Mouse (Mus musculus): ENCODE measurements at regions not wholly inside any gene's neighbourhood (a gene's known extent, or its start where the extent isn't known, plus 50 kb on each side); places are given as distances from the start of the nearest gene placed in this dataset.

- DNase-seq (ENCODE audit: low read depth, low spot score): no peak
Measured at GRCm38 (mm10) chr13:47298010-47298409, 175.6 kb downstream of the Rnf144b start.

- DNase-seq (ENCODE audit: low read depth, low spot score): no peak
Measured at GRCm38 (mm10) chr13:47300486-47300885, 178.0 kb downstream of the Rnf144b start.

- DNase-seq (ENCODE audit: low read depth, low spot score): peak; percentile 44
Measured at GRCm38 (mm10) chr13:47301070-47301469, 178.6 kb downstream of the Rnf144b start.

GRCm38 (mm10) chr13:47309492-47309891 is 187.0 kb downstream of the Rnf144b start:
- DNase-seq (ENCODE audit: low read depth, low spot score): no peak

GRCm38 (mm10) chr13:47310751-47311202 is 188.3 kb downstream of the Rnf144b start:
- no peak for DNase-seq (ENCODE audit: low read depth, low spot score)

- no peak for DNase-seq (ENCODE audit: low read depth, low spot score)
Measured at GRCm38 (mm10) chr13:47319549-47319948, 197.1 kb downstream of the Rnf144b start.

- no peak for DNase-seq (ENCODE audit: low read depth, low spot score)
Measured at GRCm38 (mm10) chr13:47321876-47322275, 199.4 kb downstream of the Rnf144b start.

- DNase-seq (ENCODE audit: low read depth, low spot score): no peak
Measured at GRCm38 (mm10) chr13:47335996-47336684, 213.7 kb downstream of the Rnf144b start.

GRCm38 (mm10) chr13:47336865-47337441 is 214.5 kb downstream of the Rnf144b start:
- no peak for DNase-seq (ENCODE audit: low read depth, low spot score)

- DNase-seq (ENCODE audit: low read depth, low spot score): no peak
Measured at GRCm38 (mm10) chr13:47339411-47339810, 217.0 kb downstream of the Rnf144b start.

GRCm38 (mm10) chr13:47342361-47342760 is 219.9 kb downstream of the Rnf144b start:
- DNase-seq (ENCODE audit: low read depth, low spot score): no peak

- no peak for DNase-seq (ENCODE audit: low read depth, low spot score)
Measured at GRCm38 (mm10) chr13:47345576-47345975, 223.1 kb downstream of the Rnf144b start.

- DNase-seq (ENCODE audit: low read depth, low spot score): no peak
Measured at GRCm38 (mm10) chr13:47347835-47348234, 225.4 kb downstream of the Rnf144b start.

GRCm38 (mm10) chr13:47348517-47349145 is 226.2 kb downstream of the Rnf144b start:
- peak; percentile 57 for DNase-seq (ENCODE audit: low read depth, low spot score)

- no peak for DNase-seq (ENCODE audit: low read depth, low spot score)
Measured at GRCm38 (mm10) chr13:47354446-47354845, 232.0 kb downstream of the Rnf144b start.

GRCm38 (mm10) chr13:47355169-47355568 is 232.7 kb downstream of the Rnf144b start:
- no peak for DNase-seq (ENCODE audit: low read depth, low spot score)

- DNase-seq (ENCODE audit: low read depth, low spot score): no peak
Measured at GRCm38 (mm10) chr13:47358986-47359385, 236.5 kb downstream of the Rnf144b start.

- DNase-seq (ENCODE audit: low read depth, low spot score): no peak
Measured at GRCm38 (mm10) chr13:47365776-47366175, 243.3 kb downstream of the Rnf144b start.

- DNase-seq (ENCODE audit: low read depth, low spot score): no peak
Measured at GRCm38 (mm10) chr13:47368041-47368823, 245.8 kb downstream of the Rnf144b start.

- no peak for DNase-seq (ENCODE audit: low read depth, low spot score)
Measured at GRCm38 (mm10) chr13:47374583-47374982, 252.1 kb downstream of the Rnf144b start.

- DNase-seq (ENCODE audit: low read depth, low spot score): no peak
Measured at GRCm38 (mm10) chr13:47391023-47391422, 268.6 kb downstream of the Rnf144b start.

GRCm38 (mm10) chr13:47397726-47398350 is 275.4 kb downstream of the Rnf144b start:
- no peak for DNase-seq (ENCODE audit: low read depth, low spot score)

All from embryo, embryonic 11.5 days (tissue).